Mouse (Mus musculus) embryonic facial prominence, embryonic 15.5 days (tissue): ENCODE results near the gene Nhsl1. TPM values are rescaled to one million over a fixed set of nuclear protein-coding genes. Genes with fewer than 3 reads are reported as not detected.
A peak's percentile ranks its signal among the peaks of the same experiment; 100 is the strongest.

ENCODE experiments used
- ATAC-seq: fragments of 200-750 bp; cut with Nextera tagmentation; 2 replicates; pipeline ENCODE4 v1.8.0; 2017; ENCODE audit warnings: low read depth, moderate TSS enrichment; ENCODE audit not compliant: insufficient number of reproducible peaks, low FRiP score, low TSS enrichment
- H3K27ac ChIP-seq: fragments of 300-500 bp; sonication (generic); replicated peaks from 2 replicates; pipeline ENCODE4 v1.5.1; 2015; ENCODE audit warnings: mild to moderate bottlenecking, inconsistent platforms
- H3K27me3 ChIP-seq: fragments of 300-500 bp; sonication (generic); 2 replicates; pipeline ENCODE4 v1.6.1; 2015; ENCODE audit warnings: inconsistent platforms
- H3K36me3 ChIP-seq: fragments of 300-500 bp; sonication (generic); 2 replicates; pipeline ENCODE4 v1.6.1; 2015; ENCODE audit warnings: mild to moderate bottlenecking, inconsistent platforms
- H3K4me1 ChIP-seq: fragments of 300-500 bp; sonication (generic); 2 replicates; pipeline ENCODE4 v1.6.1; 2015; ENCODE audit warnings: inconsistent platforms
- H3K4me2 ChIP-seq: fragments of 300-500 bp; sonication (generic); replicated peaks from 2 replicates; pipeline ENCODE4 v1.6.1; 2015; ENCODE audit warnings: mild to moderate bottlenecking, inconsistent platforms
- H3K4me3 ChIP-seq: fragments of 300-500 bp; sonication (generic); replicated peaks from 2 replicates; pipeline ENCODE4 v1.5.1; 2015; ENCODE audit warnings: mild to moderate bottlenecking, inconsistent platforms
- H3K9ac ChIP-seq: fragments of 300-500 bp; sonication (generic); 2 replicates; pipeline ENCODE4 v1.6.1; 2015; ENCODE audit warnings: inconsistent platforms
- H3K9me3 ChIP-seq: fragments of 300-500 bp; sonication (generic); replicated peaks from 2 replicates; pipeline ENCODE4 v1.6.1; 2016; ENCODE audit warnings: inconsistent platforms
- WGBS: fragments of 180-500 bp; shearing (Covaris S2); methylation state at CpG from one replicate; pipeline ENCODE4 v1.1.7; 2015; 5-methylcytosine and 5-hydroxymethylcytosine counted together
- polyA plus RNA-seq: library from polyadenylated mRNA; unstranded; fragments of >200 nt; fragmentation: Nextera tagmentation; extraction: Ambion mirVana; gene quantifications from 2 replicates; pipeline ENCODE4 v1.2.1, GENCODE M21; 2015

Nhsl1 gene
- polyA plus RNA-seq, 1 experiment from 2014 or later, result 11.0 TPM

DNA sequence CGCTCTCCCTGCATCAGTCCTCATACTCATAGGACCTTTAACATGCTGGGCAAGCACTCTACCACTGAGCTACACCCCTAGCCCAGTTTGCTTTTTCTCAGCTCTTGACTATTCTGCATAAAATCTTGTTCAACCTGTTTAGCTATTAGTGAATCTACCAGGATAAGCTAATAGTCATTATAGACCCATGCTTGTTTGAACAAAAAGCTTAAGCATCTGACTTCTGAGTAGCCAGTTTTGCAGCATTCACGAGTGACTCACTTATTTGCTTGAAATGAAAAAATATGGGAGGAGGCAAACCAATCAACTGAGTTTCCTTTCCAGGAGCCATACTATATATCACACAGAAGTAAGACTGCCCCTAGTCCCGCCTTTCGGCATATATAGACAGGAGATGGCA, 32.0 kb downstream of the Nhsl1 start:
- no peak for ATAC-seq
- no peak overlapping the region for H3K27ac ChIP-seq
- H3K9me3 ChIP-seq, result no peaks in the 10 kb centered on the region
- H3K27me3 ChIP-seq, result no peaks in the 10 kb centered on the region
- no peaks in the 10 kb centered on the region for H3K36me3 ChIP-seq
- H3K4me3 ChIP-seq, result no peak overlapping the region
- no peak overlapping the region for H3K4me2 ChIP-seq
- H3K4me1 ChIP-seq, result peaks cover 5% of the 10 kb centered on the region; the same call in 1 of the 2 replicates
- no peak overlapping the region for H3K9ac ChIP-seq
- 74% methylated on average over 4 of the region's 4 CpGs for WGBS

DNA sequence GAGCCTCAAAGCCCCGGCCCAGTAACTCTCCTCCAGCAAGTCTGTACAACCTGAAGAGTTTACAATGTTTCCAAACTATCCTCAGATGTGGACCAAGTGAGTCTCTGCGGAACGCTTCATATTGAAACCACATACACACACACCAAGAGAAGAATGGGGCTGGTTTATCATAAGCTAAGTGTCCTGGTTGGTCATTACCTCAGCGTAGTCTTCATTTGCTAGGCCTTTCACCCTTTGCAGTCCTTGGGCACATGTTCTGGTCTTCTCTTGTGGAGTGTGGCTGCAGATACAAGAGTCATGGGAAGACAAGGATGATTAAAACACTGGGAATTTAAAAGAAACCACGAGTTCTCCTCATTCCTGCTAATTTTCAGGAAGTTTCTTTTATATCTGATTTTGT, 34.2 kb downstream of the Nhsl1 start:
- H3K9me3 ChIP-seq, result no peaks in the 10 kb centered on the region
- WGBS, result 85% methylated on average over 5 of the region's 5 CpGs
- no peak overlapping the region for H3K27ac ChIP-seq
- no peak overlapping the region for H3K4me3 ChIP-seq
- H3K27me3 ChIP-seq, result no peaks in the 10 kb centered on the region
- ATAC-seq, result no peak
- no peak overlapping the region for H3K9ac ChIP-seq
- no peak overlapping the region for H3K4me2 ChIP-seq
- no peaks in the 10 kb centered on the region for H3K36me3 ChIP-seq
- H3K4me1 ChIP-seq, result peaks cover 5% of the 10 kb centered on the region; the same call in 1 of the 2 replicates

GRCm38 (mm10) chr10:18354103-18354502, 35.3 kb downstream of the Nhsl1 start:
- H3K36me3 ChIP-seq, result no peaks in the 10 kb centered on the region
- H3K9me3 ChIP-seq, result no peaks in the 10 kb centered on the region
- WGBS, result 66% methylated on average over 8 of the region's 8 CpGs
- no peaks in the 10 kb centered on the region for H3K27me3 ChIP-seq
- H3K4me1 ChIP-seq, result peaks cover 9% of the 10 kb centered on the region; the same call in 1 of the 2 replicates
- no peak for ATAC-seq
- no peak overlapping the region for H3K4me2 ChIP-seq
- no peak overlapping the region for H3K9ac ChIP-seq
- H3K4me3 ChIP-seq, result no peak overlapping the region
- H3K27ac ChIP-seq, result no peak overlapping the region

GRCm38 (mm10) chr10:18356461-18356860, 37.7 kb downstream of the Nhsl1 start:
- Histone ChIP-seq H3K36me3 (no peaks in the 10 kb centered on the region), H3K4me3 (no peak overlapping the region), H3K9me3 (no peaks in the 10 kb centered on the region), H3K4me2 (no peak overlapping the region), H3K9ac (no peak overlapping the region), H3K27ac (no peak overlapping the region), H3K4me1 (peaks cover 9% of the 10 kb centered on the region; the same call in 1 of the 2 replicates), H3K27me3 (no peaks in the 10 kb centered on the region)
- 76% methylated on average over 6 of the region's 6 CpGs for WGBS
- no peak for ATAC-seq

DNA sequence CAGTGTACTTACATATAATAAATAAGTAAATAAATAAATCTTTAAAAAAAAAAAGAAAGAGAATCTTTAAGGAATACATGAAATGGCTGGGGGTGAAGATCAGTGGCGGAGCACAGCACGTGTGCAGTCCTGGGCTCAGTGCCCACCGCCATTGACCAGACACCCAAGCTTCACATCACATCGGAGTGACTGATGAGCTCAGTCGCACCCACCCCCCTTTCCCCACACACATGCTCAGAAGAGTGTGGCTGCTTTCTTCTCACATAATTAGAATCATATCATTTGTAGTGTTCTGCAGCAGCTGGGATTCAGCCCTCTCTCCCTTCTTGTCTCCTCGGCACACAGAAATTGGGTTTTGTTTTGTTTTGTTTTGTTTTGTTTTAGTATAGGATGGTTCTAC, 38.4 kb downstream of the Nhsl1 start:
- H3K4me2 ChIP-seq, result no peak overlapping the region
- no peak overlapping the region for H3K27ac ChIP-seq
- H3K27me3 ChIP-seq, result no peaks in the 10 kb centered on the region
- no peaks in the 10 kb centered on the region for H3K36me3 ChIP-seq
- H3K4me3 ChIP-seq, result no peak overlapping the region
- H3K4me1 ChIP-seq, result peaks cover 9% of the 10 kb centered on the region; the same call in 1 of the 2 replicates
- H3K9me3 ChIP-seq, result no peaks in the 10 kb centered on the region
- ATAC-seq, result no peak
- H3K9ac ChIP-seq, result no peak overlapping the region
- WGBS, result 64% methylated on average over 6 of the region's 6 CpGs

- no peak overlapping the region for H3K4me2 ChIP-seq
- H3K9me3 ChIP-seq, result no peaks in the 10 kb centered on the region
- peaks cover 9% of the 10 kb centered on the region; the same call in 1 of the 2 replicates for H3K4me1 ChIP-seq
- no peaks in the 10 kb centered on the region for H3K36me3 ChIP-seq
- no peak overlapping the region for H3K9ac ChIP-seq
- ATAC-seq, result no peak
- H3K27ac ChIP-seq, result no peak overlapping the region
- no peak overlapping the region for H3K4me3 ChIP-seq
- H3K27me3 ChIP-seq, result no peaks in the 10 kb centered on the region
- WGBS, result 71% methylated on average over 5 of the region's 5 CpGs
Observed at GRCm38 (mm10) chr10:18358461-18358860, 39.7 kb downstream of the Nhsl1 start.

DNA sequence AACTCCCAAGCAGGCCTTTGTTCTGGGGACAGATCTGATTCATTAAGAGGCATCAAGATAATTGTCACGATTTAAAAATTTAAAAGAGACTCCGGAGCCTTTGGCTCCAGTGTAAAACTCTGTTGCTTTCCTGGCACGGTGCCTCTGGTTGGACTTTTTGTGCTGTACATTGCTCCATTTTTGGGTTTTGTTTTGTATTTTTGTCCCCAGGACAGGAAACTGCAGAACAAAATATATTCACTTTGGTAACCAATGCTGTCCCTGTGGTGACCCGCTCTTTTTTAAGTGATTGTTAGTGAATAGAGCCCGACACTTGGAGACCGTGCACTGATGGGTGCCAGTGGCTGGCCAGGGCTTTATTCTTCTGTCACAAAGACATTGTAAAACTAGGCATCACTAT, 41.4 kb downstream of the Nhsl1 start:
- Histone ChIP-seq H3K9me3 (no peaks in the 10 kb centered on the region), H3K9ac (no peak overlapping the region), H3K4me1 (peaks cover 6% of the 10 kb centered on the region; the same call in 1 of the 2 replicates), H3K36me3 (no peaks in the 10 kb centered on the region), H3K27me3 (no peaks in the 10 kb centered on the region), H3K4me3 (no peak overlapping the region), H3K4me2 (no peak overlapping the region), H3K27ac (peak overlapping the region; percentile 41; the same call in 1 of the 2 replicates)
- 66% methylated on average over 6 of the region's 6 CpGs for WGBS
- no peak for ATAC-seq

DNA sequence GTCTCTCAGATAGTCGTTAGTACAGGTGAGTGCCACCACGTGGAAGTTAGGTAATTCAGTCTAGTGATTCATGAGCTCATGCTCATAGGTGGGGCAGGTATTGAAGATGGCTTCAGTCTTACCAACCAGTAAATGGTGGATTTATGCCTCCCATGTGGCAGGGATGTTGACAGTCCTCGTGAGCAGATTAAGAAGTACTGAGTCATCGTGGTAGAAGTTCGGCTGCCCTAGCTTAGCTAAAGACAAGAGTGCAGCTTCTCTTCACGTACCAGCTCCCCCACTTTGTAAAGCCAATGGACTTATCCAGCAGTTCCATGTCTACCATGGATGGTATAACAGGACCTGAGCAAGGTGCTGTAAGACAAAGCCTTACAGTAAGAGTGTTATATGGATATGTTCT, 46.6 kb downstream of the Nhsl1 start:
- no peak for ATAC-seq
- WGBS, result 83% methylated on average over 6 of the region's 6 CpGs

GRCm38 (mm10) chr10:18366697-18367096, 47.9 kb downstream of the Nhsl1 start:
- H3K4me2 ChIP-seq, result peak overlapping the region; percentile 17; the same call in 1 of the 2 replicates
- H3K9ac ChIP-seq, result no peak overlapping the region

More for the DNA sequence above, 46.6 kb downstream of the Nhsl1 start:
- H3K4me1 ChIP-seq, result peaks cover 3% of the 10 kb centered on the region; the same call in 1 of the 2 replicates
- no peak overlapping the region for H3K4me2 ChIP-seq
- no peak overlapping the region for H3K27ac ChIP-seq
- H3K9ac ChIP-seq, result no peak overlapping the region
- H3K9me3 ChIP-seq, result no peaks in the 10 kb centered on the region
- no peak overlapping the region for H3K4me3 ChIP-seq
- H3K36me3 ChIP-seq, result no peaks in the 10 kb centered on the region
- H3K27me3 ChIP-seq, result no peaks in the 10 kb centered on the region

DNA sequence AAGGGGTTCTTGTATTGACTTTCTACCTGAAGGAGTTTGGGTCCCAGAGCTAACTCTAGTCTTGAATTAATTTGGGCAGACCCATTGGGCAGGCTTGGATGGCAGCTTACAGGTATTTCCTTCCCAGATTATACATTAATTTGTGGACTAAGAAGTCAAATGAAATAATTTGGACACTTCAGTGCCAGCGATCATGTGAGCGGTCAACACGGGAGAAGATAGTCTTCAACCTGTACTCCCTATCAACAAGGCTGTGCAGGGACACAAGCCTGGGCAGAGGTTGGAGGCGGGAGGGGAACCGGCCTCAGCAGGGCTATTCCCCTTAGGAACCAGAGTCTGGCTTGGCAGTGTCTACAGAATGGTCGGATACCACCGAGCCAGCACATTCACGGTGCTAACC, 49.3 kb downstream of the Nhsl1 start:
- Histone ChIP-seq H3K4me2 (no peak overlapping the region), H3K4me1 (peaks cover 20% of the 10 kb centered on the region), H3K9ac (no peak overlapping the region), H3K27ac (no peak overlapping the region), H3K9me3 (no peaks in the 10 kb centered on the region), H3K4me3 (no peak overlapping the region), H3K36me3 (no peaks in the 10 kb centered on the region), H3K27me3 (no peaks in the 10 kb centered on the region)
- 91% methylated on average over 8 of the region's 8 CpGs for WGBS
- no peak for ATAC-seq

More at GRCm38 (mm10) chr10:18366697-18367096, 47.9 kb downstream of the Nhsl1 start:
- Histone ChIP-seq H3K4me1 (peaks cover 14% of the 10 kb centered on the region; the same call in 1 of the 2 replicates), H3K36me3 (no peaks in the 10 kb centered on the region), H3K9me3 (no peaks in the 10 kb centered on the region), H3K27ac (no peak overlapping the region; the same call in 1 of the 2 replicates), H3K4me3 (no peak overlapping the region), H3K27me3 (no peaks in the 10 kb centered on the region)
- WGBS, result 40% methylated on average over 7 of the region's 7 CpGs
- ATAC-seq, result no peak

- no peak overlapping the region for H3K4me3 ChIP-seq
- ATAC-seq, result peak; percentile 57; the same call in 1 of the 2 replicates
Observed at GRCm38 (mm10) chr10:18370475-18371286, 51.9 kb downstream of the Nhsl1 start.

More at GRCm38 (mm10) chr10:18370475-18371286, 51.9 kb downstream of the Nhsl1 start:
- no peaks in the 10 kb centered on the region for H3K36me3 ChIP-seq
- 26% methylated on average over 17 of the region's 17 CpGs for WGBS
- no peak overlapping the region for H3K9ac ChIP-seq
- H3K27ac ChIP-seq, result 0 out of 2 replicates have a peak overlapping the region, but pooled peaks have one; percentile 22
- H3K9me3 ChIP-seq, result no peaks in the 10 kb centered on the region
- H3K4me1 ChIP-seq, result peaks cover 26% of the 10 kb centered on the region
- peak overlapping the region; percentile 8; the same call in 1 of the 2 replicates for H3K4me2 ChIP-seq
- H3K27me3 ChIP-seq, result no peaks in the 10 kb centered on the region
